Mouse (Mus musculus) Patski (cell line): Measurements from ENCODE around the gene Trim2. TPM values are rescaled to one million over a fixed set of nuclear protein-coding genes. Genes with fewer than 3 reads are reported as not detected.

ENCODE experiments used
- ATAC-seq: fragments of 100-300 bp; one replicate; pipeline ENCODE4 v1.8.0; 2021
- CTCF ChIA-PET: fragments of 350-600 bp; sonication (Branson Sonifier 250); formaldehyde crosslinking; loops from one replicate; lab custom pipeline; 2022; ENCODE audit warnings: inconsistent platforms; lab: Charles Lee
- POLR2A ChIA-PET: fragments of 350-600 bp; sonication (Branson Sonifier 250); formaldehyde crosslinking; loops from one replicate; lab custom pipeline; 2022; ENCODE audit warnings: antibody characterized with exemption, inconsistent platforms; lab: Charles Lee
- DNase-seq: peaks from one replicate; pipeline ENCODE4 v3.0.0-alpha.2; 2011; ENCODE audit warnings: low read depth, low spot score
- H3K27me3 ChIP-seq: fragments of 371-371 bp; one replicate; pipeline ENCODE4 v1.5.1; 2021
- CTCF ChIP-seq: fragments of 100-300 bp; IDR thresholded peaks from one replicate; pipeline ENCODE4 v1.5.1; 2021
- in situ Hi-C: fragments of 300-500 bp; cut with MboI; formaldehyde crosslinking; loops from 3 replicates; pipeline ENCODE4 v1.11.1; 2018; ENCODE audit warnings: low pct_unique_long_range_greater_than_20kb, mixed read lengths
- polyA plus RNA-seq: library from polyadenylated mRNA; unstranded; gene quantifications from one replicate; pipeline ENCODE4 v1.2.3, GENCODE M21; 2021

Gene Trim2
- 30.7 TPM for polyA plus RNA-seq

- in situ Hi-C loops: no loop called here
- no peak for TF ChIP-seq CTCF
- ATAC-seq: no peak
- CTCF ChIA-PET: interaction anchor here (1.3 to 1.7 kb wide), 2 partner anchors 128 to 238 kb away, joined by 4 to 5 read pairs; no protein-coding TSS in a partner anchor
- H3K27me3 ChIP-seq: no peaks in the 10 kb centered on the region
- DNase-seq: no peak
- POLR2A ChIA-PET: interaction anchor here (1.0 kb wide), 1 partner anchor 48 kb away, joined by 3 read pairs; no protein-coding TSS in a partner anchor
These were observed at the start of gene Trim2 for GRCm38 (mm10) chr3:84306777-84307176. Gene Trim2, minus strand, starts transcription at chr3:84306877.

- TF ChIP-seq CTCF: peak; percentile 28
- CTCF ChIA-PET: interaction anchor here (1.0 to 6.2 kb wide), 10 partner anchors 10 to 186 kb away, joined by 3 to 31 read pairs (median 4); no protein-coding TSS in a partner anchor
- DNase-seq: no peak
- POLR2A ChIA-PET: interaction anchor here (2.0 kb wide), 1 partner anchor 124 kb away, joined by 8 read pairs; the partner anchor contains the start of gene Fhdc1
- in situ Hi-C loops: no loop called here
- no peaks in the 10 kb centered on the region for H3K27me3 ChIP-seq
- no peak for ATAC-seq
These were observed 49.4 kb upstream of the Trim2 start for GRCm38 (mm10) chr3:84355930-84356689.

- DNase-seq (no peak), ATAC-seq (peak; percentile 45)
- peak; percentile 97 for TF ChIP-seq CTCF
- in situ Hi-C loops: no loop called here
- no peaks in the 10 kb centered on the region for H3K27me3 ChIP-seq
- ChIA-PET POLR2A (interaction anchor here (0.9 kb wide), 1 partner anchor 128 kb away, joined by 6 read pairs; the partner anchor contains the start of gene Fhdc1), CTCF (interaction anchor here (0.6 to 6.2 kb wide), 36 partner anchors 11 to 197 kb away, joined by 3 to 31 read pairs (median 4); partner anchors contain the start of gene Fhdc1)
These were observed 45.8 kb upstream of the Trim2 start for GRCm38 (mm10) chr3:84352353-84353034.

GRCm38 (mm10) chr3:84350311-84350710 is 43.6 kb upstream of the Trim2 start:
- no peak for ATAC-seq

GRCm38 (mm10) chr3:84349771-84350170 is 43.1 kb upstream of the Trim2 start:
- DNase-seq (no peak), ATAC-seq (no peak)
- no peak for TF ChIP-seq CTCF
- H3K27me3 ChIP-seq: no peaks in the 10 kb centered on the region
- in situ Hi-C loops: loop anchor here (10.0 kb wide), 2 partner anchors 135 to 185 kb away; partner anchors contain the start of gene Fhdc1
- ChIA-PET CTCF (interaction anchor here (1.3 to 2.7 kb wide), 2 partner anchors 36 to 131 kb away, joined by 4 to 16 read pairs; no protein-coding TSS in a partner anchor), POLR2A (no interaction called here)

More at GRCm38 (mm10) chr3:84350311-84350710, 43.6 kb upstream of the Trim2 start:
- POLR2A ChIA-PET: no interaction called here
- in situ Hi-C loops: no loop called here
- CTCF ChIA-PET: interaction anchor here (2.7 kb wide), 1 partner anchor 36 kb away, joined by 16 read pairs; no protein-coding TSS in a partner anchor
- no peak for DNase-seq
- no peaks in the 10 kb centered on the region for H3K27me3 ChIP-seq
- no peak for TF ChIP-seq CTCF

GRCm38 (mm10) chr3:84347426-84347825 is 40.7 kb upstream of the Trim2 start:
- in situ Hi-C loops: loop anchor here (10.0 kb wide), 2 partner anchors 137 to 187 kb away; partner anchors contain the start of gene Fhdc1
- DNase-seq: no peak
- H3K27me3 ChIP-seq: no peaks in the 10 kb centered on the region
- POLR2A ChIA-PET: interaction anchor here (0.6 kb wide), 1 partner anchor 24 kb away, joined by 3 read pairs; no protein-coding TSS in a partner anchor
- CTCF ChIA-PET: interaction anchor here (1.1 to 6.8 kb wide), 4 partner anchors 30 to 228 kb away, joined by 3 to 100 read pairs (median 10); no protein-coding TSS in a partner anchor
- TF ChIP-seq CTCF: no peak
- ATAC-seq: no peak

GRCm38 (mm10) chr3:84346456-84347150 is 39.9 kb upstream of the Trim2 start:
- DNase-seq (no peak), ATAC-seq (no peak)
- TF ChIP-seq CTCF: peak; percentile 52
- POLR2A ChIA-PET: no interaction called here
- H3K27me3 ChIP-seq: no peaks in the 10 kb centered on the region
- CTCF ChIA-PET: interaction anchor here (0.9 to 6.8 kb wide), 7 partner anchors 7 to 560 kb away, joined by 3 to 100 read pairs (median 6); no protein-coding TSS in a partner anchor
- in situ Hi-C loops: loop anchor here (10.0 kb wide), 2 partner anchors 138 to 188 kb away; partner anchors contain the start of gene Fhdc1

- H3K27me3 ChIP-seq: no peaks in the 10 kb centered on the region
- in situ Hi-C loops: loop anchor here (10.0 kb wide), 2 partner anchors 139 to 189 kb away; partner anchors contain the start of gene Fhdc1
- POLR2A ChIA-PET: interaction anchor here (1.5 kb wide), 1 partner anchor 27 kb away, joined by 5 read pairs; no protein-coding TSS in a partner anchor
- ATAC-seq (no peak), DNase-seq (no peak)
- TF ChIP-seq CTCF: no peak
- CTCF ChIA-PET: interaction anchor here (0.6 to 6.8 kb wide), 16 partner anchors 8 to 346 kb away, joined by 3 to 100 read pairs (median 6); partner anchors contain the start of gene Fhdc1
These were observed 38.9 kb upstream of the Trim2 start for GRCm38 (mm10) chr3:84345646-84345980.
